Mouse (Mus musculus) kidney, embryonic 16.5 days (tissue): ENCODE results near the gene Siglec1. TPM values are rescaled to one million over a fixed set of nuclear protein-coding genes. Genes with fewer than 3 reads are reported as not detected.
A peak's percentile ranks its signal among the peaks of the same experiment; 100 is the strongest.

ENCODE experiments used
- ATAC-seq: fragments of 200-750 bp; cut with Nextera tagmentation; 2 replicates; pipeline ENCODE4 v1.8.0; 2017; ENCODE audit warnings: moderate TSS enrichment; ENCODE audit not compliant: low FRiP score, low TSS enrichment
- H3K27ac ChIP-seq: fragments of 300-500 bp; sonication (generic); 2 replicates; pipeline ENCODE4 v1.5.1; 2014; ENCODE audit warnings: low read length
- H3K27me3 ChIP-seq: fragments of 300-500 bp; sonication (generic); 2 replicates; pipeline ENCODE4 v1.6.1; 2014; ENCODE audit warnings: low read length, control low read depth, mixed read lengths; ENCODE audit not compliant: insufficient read depth
- H3K36me3 ChIP-seq: fragments of 300-500 bp; sonication (generic); 2 replicates; pipeline ENCODE4 v1.6.1; 2014; ENCODE audit warnings: low read length, control low read depth, mixed read lengths; ENCODE audit not compliant: insufficient read depth
- H3K4me1 ChIP-seq: fragments of 300-500 bp; sonication (generic); 2 replicates; pipeline ENCODE4 v1.6.1; 2014; ENCODE audit warnings: low read length, control low read depth, mixed read lengths; ENCODE audit not compliant: insufficient read depth
- H3K4me2 ChIP-seq: fragments of 300-500 bp; sonication (generic); replicated peaks from 2 replicates; pipeline ENCODE4 v1.6.1; 2014; ENCODE audit warnings: low read depth, low read length
- H3K4me3 ChIP-seq: fragments of 300-500 bp; sonication (generic); 2 replicates; pipeline ENCODE4 v1.5.1; 2014; ENCODE audit warnings: mild to moderate bottlenecking, low read length
- H3K9ac ChIP-seq: fragments of 300-500 bp; sonication (generic); replicated peaks from 2 replicates; pipeline ENCODE4 v1.6.1; 2014; ENCODE audit warnings: low read length
- H3K9me3 ChIP-seq: fragments of 300-500 bp; sonication (generic); 2 replicates; pipeline ENCODE4 v1.6.1; 2016; ENCODE audit warnings: low read length, control low read depth
- WGBS: fragments of 180-500 bp; shearing (Covaris S2); extraction: QIAGEN DNeasy Blood & Tissue Kit; methylation state at CpG from one replicate; pipeline ENCODE4 v1.1.7; 2014; 5-methylcytosine and 5-hydroxymethylcytosine counted together
- polyA plus RNA-seq: library from polyadenylated mRNA; unstranded; fragments of >200 nt; fragmentation: Nextera tagmentation; extraction: Ambion mirVana; gene quantifications from 2 replicates; pipeline ENCODE4 v1.2.1, GENCODE M21; 2015

The Siglec1 gene
- polyA plus RNA-seq, 1 experiment from 2014 or later, result 0.29 TPM

GRCm38 (mm10) chr2:131104021-131104420 is 17.5 kb upstream of the Siglec1 start:
- WGBS, result 88% methylated on average over 4 of the region's 4 CpGs
- no peak for ATAC-seq
- no peaks in the 10 kb centered on the region for H3K36me3 ChIP-seq
- H3K4me2 ChIP-seq, result no peak overlapping the region
- H3K9ac ChIP-seq, result no peak overlapping the region
- H3K4me1 ChIP-seq, result no peaks in the 10 kb centered on the region
- no peak overlapping the region for H3K27ac ChIP-seq
- H3K4me3 ChIP-seq, result no peak overlapping the region
- H3K9me3 ChIP-seq, result no peaks in the 10 kb centered on the region
- H3K27me3 ChIP-seq, result no peaks in the 10 kb centered on the region

GRCm38 (mm10) chr2:131101530-131101929 is 15.0 kb upstream of the Siglec1 start:
- H3K9me3 ChIP-seq, result no peaks in the 10 kb centered on the region
- ATAC-seq, result no peak

GRCm38 (mm10) chr2:131097087-131097486 is 10.5 kb upstream of the Siglec1 start:
- no peaks in the 10 kb centered on the region for H3K27me3 ChIP-seq
- no peaks in the 10 kb centered on the region for H3K9me3 ChIP-seq
- peak overlapping the region; percentile 47; the same call in 1 of the 2 replicates for H3K4me2 ChIP-seq
- WGBS, result 73% methylated on average over 4 of the region's 4 CpGs
- no peaks in the 10 kb centered on the region for H3K36me3 ChIP-seq
- no peak overlapping the region for H3K9ac ChIP-seq
- no peak overlapping the region for H3K4me3 ChIP-seq
- ATAC-seq, result no peak
- peak overlapping the region; percentile 91 for H3K27ac ChIP-seq
- H3K4me1 ChIP-seq, result peaks cover 21% of the 10 kb centered on the region

More at GRCm38 (mm10) chr2:131101530-131101929, 15.0 kb upstream of the Siglec1 start:
- H3K27me3 ChIP-seq, result no peaks in the 10 kb centered on the region
- no peak overlapping the region for H3K27ac ChIP-seq
- 53% methylated on average over 3 of the region's 3 CpGs for WGBS
- no peak overlapping the region for H3K4me3 ChIP-seq
- H3K36me3 ChIP-seq, result no peaks in the 10 kb centered on the region
- no peak overlapping the region for H3K9ac ChIP-seq
- no peak overlapping the region for H3K4me2 ChIP-seq
- peaks cover 12% of the 10 kb centered on the region for H3K4me1 ChIP-seq

GRCm38 (mm10) chr2:131096101-131096795 is 9.7 kb upstream of the Siglec1 start:
- 5% methylated on average over 9 of the region's 9 CpGs for WGBS
- H3K36me3 ChIP-seq, result no peaks in the 10 kb centered on the region
- peak overlapping the region; percentile 25 for H3K4me3 ChIP-seq
- peak overlapping the region; percentile 47 for H3K4me2 ChIP-seq
- ATAC-seq, result peak; percentile 84
- no peaks in the 10 kb centered on the region for H3K27me3 ChIP-seq
- H3K9ac ChIP-seq, result peak overlapping the region; percentile 56
- H3K27ac ChIP-seq, result peak overlapping the region; percentile 91
- H3K9me3 ChIP-seq, result no peaks in the 10 kb centered on the region
- peaks cover 21% of the 10 kb centered on the region for H3K4me1 ChIP-seq

- Histone ChIP-seq H3K9ac (no peak overlapping the region), H3K27me3 (no peaks in the 10 kb centered on the region), H3K36me3 (no peaks in the 10 kb centered on the region), H3K4me1 (peaks cover 21% of the 10 kb centered on the region), H3K4me3 (no peak overlapping the region), H3K4me2 (no peak overlapping the region), H3K9me3 (no peaks in the 10 kb centered on the region), H3K27ac (no peak overlapping the region)
- ATAC-seq, result no peak
- WGBS, result 0% methylated on average over 1 of the region's 1 CpGs
These were observed 8.3 kb upstream of the Siglec1 start for GRCm38 (mm10) chr2:131094823-131095222.

- peaks cover 21% of the 10 kb centered on the region for H3K4me1 ChIP-seq
- ATAC-seq, result no peak
- H3K9ac ChIP-seq, result no peak overlapping the region
- H3K36me3 ChIP-seq, result no peaks in the 10 kb centered on the region
- WGBS, result 83% methylated on average over 5 of the region's 5 CpGs
- no peak overlapping the region for H3K4me3 ChIP-seq
- H3K4me2 ChIP-seq, result no peak overlapping the region
- no peaks in the 10 kb centered on the region for H3K27me3 ChIP-seq
- H3K9me3 ChIP-seq, result no peaks in the 10 kb centered on the region
- no peak overlapping the region for H3K27ac ChIP-seq
These were observed 7.0 kb upstream of the Siglec1 start for GRCm38 (mm10) chr2:131093577-131093976.

GRCm38 (mm10) chr2:131090852-131091251 is 4.3 kb upstream of the Siglec1 start:
- Histone ChIP-seq H3K27ac (no peak overlapping the region), H3K9ac (no peak overlapping the region), H3K4me1 (peaks cover 9% of the 10 kb centered on the region), H3K4me2 (no peak overlapping the region), H3K27me3 (no peaks in the 10 kb centered on the region), H3K4me3 (no peak overlapping the region), H3K36me3 (no peaks in the 10 kb centered on the region), H3K9me3 (no peaks in the 10 kb centered on the region)
- 53% methylated on average over 3 of the region's 3 CpGs for WGBS
- no peak for ATAC-seq

- 84% methylated on average over 1 of the region's 1 CpGs for WGBS
- ATAC-seq, result no peak
These were observed 3.1 kb upstream of the Siglec1 start for GRCm38 (mm10) chr2:131089634-131090033.

GRCm38 (mm10) chr2:131088581-131088980 is 2.0 kb upstream of the Siglec1 start:
- no peaks in the 10 kb centered on the region for H3K27me3 ChIP-seq
- H3K4me2 ChIP-seq, result no peak overlapping the region
- no peak overlapping the region for H3K27ac ChIP-seq
- ATAC-seq, result no peak
- H3K4me1 ChIP-seq, result 0 out of 2 replicates have a peak, but pooled peaks cover 6% of the 10 kb centered on the region
- H3K36me3 ChIP-seq, result no peaks in the 10 kb centered on the region
- no peaks in the 10 kb centered on the region for H3K9me3 ChIP-seq
- no peak overlapping the region for H3K9ac ChIP-seq
- H3K4me3 ChIP-seq, result no peak overlapping the region
- WGBS, result 79% methylated on average over 4 of the region's 4 CpGs

More at GRCm38 (mm10) chr2:131089634-131090033, 3.1 kb upstream of the Siglec1 start:
- Histone ChIP-seq H3K4me2 (no peak overlapping the region), H3K27ac (no peak overlapping the region), H3K9me3 (no peaks in the 10 kb centered on the region), H3K27me3 (no peaks in the 10 kb centered on the region), H3K9ac (no peak overlapping the region), H3K4me1 (0 out of 2 replicates have a peak, but pooled peaks cover 6% of the 10 kb centered on the region), H3K4me3 (no peak overlapping the region), H3K36me3 (no peaks in the 10 kb centered on the region)

GRCm38 (mm10) chr2:131084206-131084605 is 2.4 kb downstream of the Siglec1 start:
- Histone ChIP-seq H3K9ac (no peak overlapping the region), H3K4me3 (no peak overlapping the region), H3K27ac (no peak overlapping the region), H3K4me1 (0 out of 2 replicates have a peak, but pooled peaks cover 6% of the 10 kb centered on the region), H3K36me3 (no peaks in the 10 kb centered on the region), H3K27me3 (no peaks in the 10 kb centered on the region), H3K4me2 (no peak overlapping the region), H3K9me3 (no peaks in the 10 kb centered on the region)
- ATAC-seq, result no peak
- WGBS, result 85% methylated on average over 4 of the region's 4 CpGs
